Mouse (Mus musculus) G1E (cell line): ENCODE data around the gene Ces3b.

Experiments
- CTCF ChIP-seq: IDR thresholded peaks from 2 replicates; pipeline ENCODE4 v1.5.1; 2012; ENCODE audit warnings: low read depth, low read length, inconsistent platforms, mixed read lengths
- GATA1 ChIP-seq: IDR thresholded peaks from 2 replicates; pipeline ENCODE4 v1.6.1; 2012; ENCODE audit warnings: borderline replicate concordance, low read length, inconsistent platforms, mixed read lengths
- POLR2AphosphoS5 ChIP-seq: IDR thresholded peaks from 2 replicates; pipeline ENCODE4 v1.6.1; 2012; ENCODE audit warnings: low read depth, low read length, inconsistent platforms; ENCODE audit not compliant: insufficient replicate concordance

DNA sequence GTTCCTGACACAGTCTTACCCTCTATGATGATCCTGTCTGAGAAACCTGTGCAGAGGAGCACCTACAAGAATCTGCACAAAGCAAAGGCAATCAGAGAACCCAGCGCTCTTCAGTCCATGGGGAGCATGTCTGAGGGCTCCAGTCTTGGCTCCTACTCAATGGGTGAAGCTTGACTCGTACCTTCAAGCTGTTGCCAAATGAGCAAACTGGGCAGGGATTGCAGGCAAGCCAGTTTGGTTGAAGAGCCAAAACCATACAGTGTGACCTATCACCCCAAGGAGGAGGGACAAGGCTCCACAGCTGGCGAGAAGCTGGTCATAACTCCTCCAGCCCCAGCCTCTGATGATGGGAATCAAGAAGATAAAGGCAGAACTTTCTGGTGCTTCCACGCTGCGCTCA, 48.0 kb downstream of the Ces3b start, which contains the start of gene Ces4a:
- TF ChIP-seq CTCF, result no peak
- TF ChIP-seq GATA1, result no peak
- no peak for TF ChIP-seq POLR2AphosphoS5
